Mouse (Mus musculus) stomach, postnatal 0 days (tissue): ENCODE measurements around the gene Olfr1367.

Experiments used
- CTCF ChIP-seq: IDR thresholded peaks from 2 replicates; pipeline ENCODE4 v1.5.1; 2016; ENCODE audit warnings: antibody characterized with exemption, low read depth, mild to moderate bottlenecking, moderate library complexity
- EP300 ChIP-seq: optimal IDR thresholded peaks from 2 replicates; pipeline ENCODE3; 2016; ENCODE audit warnings: antibody characterized with exemption

- no peak for TF ChIP-seq CTCF
- no peak for TF ChIP-seq EP300
Observed at GRCm38 (mm10) chr13:21397486-21397885, 50.8 kb downstream of the Olfr1367 start.
